Mouse (Mus musculus) thymus, postnatal 10 days (tissue): ENCODE data around the gene Cdh13.
A peak's percentile ranks its signal among the peaks of the same experiment; 100 is the strongest.

Experiments used
- DNase-seq, 2 experiments: peaks; one replicate each; pipeline ENCODE4 v3.0.0; 2021; ENCODE audit warnings: low spot score in 2 of 2

Gene Cdh13

GRCm38 (mm10) chr8:119057876-119058275 lies 774.3 kb downstream of the Cdh13 start:
- no peak for DNase-seq

GRCm38 (mm10) chr8:119061671-119062070 lies 778.1 kb downstream of the Cdh13 start:
- no peak for DNase-seq

- peak in 1 of 2 experiments; percentile 22 for DNase-seq
These were observed 781.0 kb downstream of the Cdh13 start for GRCm38 (mm10) chr8:119064523-119064922.

- DNase-seq = no peak
These were observed 788.8 kb downstream of the Cdh13 start for GRCm38 (mm10) chr8:119072291-119072690.

GRCm38 (mm10) chr8:119085022-119085421 lies 801.5 kb downstream of the Cdh13 start:
- DNase-seq = no peak

GRCm38 (mm10) chr8:119098261-119098660 lies 814.7 kb downstream of the Cdh13 start:
- no peak for DNase-seq

GRCm38 (mm10) chr8:119102871-119103270 lies 819.3 kb downstream of the Cdh13 start:
- no peak for DNase-seq

- DNase-seq = no peak
These were observed 826.1 kb downstream of the Cdh13 start for GRCm38 (mm10) chr8:119109655-119110054.

GRCm38 (mm10) chr8:119112861-119113260 lies 829.3 kb downstream of the Cdh13 start:
- DNase-seq = no peak

GRCm38 (mm10) chr8:119121236-119121635 lies 837.7 kb downstream of the Cdh13 start:
- DNase-seq = no peak

- DNase-seq = no peak
These were observed 844.3 kb downstream of the Cdh13 start for GRCm38 (mm10) chr8:119127841-119128240.

- no peak for DNase-seq
These were observed 844.7 kb downstream of the Cdh13 start for GRCm38 (mm10) chr8:119128266-119128665.

GRCm38 (mm10) chr8:119156454-119156921 lies 873.0 kb downstream of the Cdh13 start:
- DNase-seq = no peak

- no peak for DNase-seq
These were observed 875.1 kb downstream of the Cdh13 start for GRCm38 (mm10) chr8:119158628-119159027.

GRCm38 (mm10) chr8:119159794-119160193 lies 876.3 kb downstream of the Cdh13 start:
- DNase-seq = no peak

- no peak for DNase-seq
These were observed 880.5 kb downstream of the Cdh13 start for GRCm38 (mm10) chr8:119164076-119164475.

GRCm38 (mm10) chr8:119177226-119177935 lies 893.8 kb downstream of the Cdh13 start:
- no peak for DNase-seq

GRCm38 (mm10) chr8:119180626-119181025 lies 897.1 kb downstream of the Cdh13 start:
- DNase-seq = no peak

GRCm38 (mm10) chr8:119195695-119196094 lies 912.2 kb downstream of the Cdh13 start:
- peak in 1 of 2 experiments; percentile 10 for DNase-seq

GRCm38 (mm10) chr8:119196486-119197150 lies 913.1 kb downstream of the Cdh13 start:
- no peak for DNase-seq

GRCm38 (mm10) chr8:119208567-119208966 lies 925.0 kb downstream of the Cdh13 start:
- no peak for DNase-seq

GRCm38 (mm10) chr8:119224547-119224946 lies 941.0 kb downstream of the Cdh13 start:
- peak in 1 of 2 experiments; percentile 26 for DNase-seq

- DNase-seq = no peak
These were observed 961.6 kb downstream of the Cdh13 start for GRCm38 (mm10) chr8:119245181-119245580.
